Mouse (Mus musculus) midbrain, embryonic 15.5 days (tissue): ENCODE measurements at regions not wholly inside any gene's neighbourhood (a gene's known extent, or its start where the extent isn't known, plus 50 kb on each side); places are given as distances from the start of the nearest gene placed in this dataset.

Experiments
- ATAC-seq: fragments of 200-750 bp; cut with Nextera tagmentation; replicated peaks from 2 replicates; pipeline ENCODE4 v1.8.0; 2017; ENCODE audit warnings: moderate TSS enrichment
- H3K27ac ChIP-seq: fragments of 300-500 bp; sonication (generic); 2 replicates; pipeline ENCODE4 v1.5.1; 2015; ENCODE audit warnings: mild to moderate bottlenecking, inconsistent platforms
- H3K27me3 ChIP-seq: fragments of 300-500 bp; sonication (generic); replicated peaks from 2 replicates; pipeline ENCODE4 v1.6.1; 2015; ENCODE audit warnings: inconsistent platforms
- H3K36me3 ChIP-seq: fragments of 300-500 bp; sonication (generic); replicated peaks from 2 replicates; pipeline ENCODE4 v1.6.1; 2015; ENCODE audit warnings: inconsistent platforms
- H3K4me1 ChIP-seq: fragments of 300-500 bp; sonication (generic); 2 replicates; pipeline ENCODE4 v1.6.1; 2015; ENCODE audit warnings: inconsistent platforms
- H3K4me2 ChIP-seq: fragments of 300-500 bp; sonication (generic); 2 replicates; pipeline ENCODE4 v1.6.1; 2015; ENCODE audit warnings: inconsistent platforms, mild to moderate bottlenecking, moderate library complexity
- H3K4me3 ChIP-seq: fragments of 300-500 bp; sonication (generic); 2 replicates; pipeline ENCODE4 v1.5.1; 2015; ENCODE audit warnings: mild to moderate bottlenecking, inconsistent platforms
- H3K9ac ChIP-seq: fragments of 300-500 bp; sonication (generic); 2 replicates; pipeline ENCODE4 v1.6.1; 2015; ENCODE audit warnings: mild to moderate bottlenecking, inconsistent platforms
- H3K9me3 ChIP-seq: fragments of 300-500 bp; sonication (generic); 2 replicates; pipeline ENCODE4 v1.6.1; 2016; ENCODE audit warnings: inconsistent platforms
- WGBS: fragments of 180-500 bp; shearing (Covaris S2); methylation state at CpG from one replicate; pipeline ENCODE4 v1.1.7; 2015; ENCODE audit warnings: mixed read lengths; 5-methylcytosine and 5-hydroxymethylcytosine counted together

GRCm38 (mm10) chr6:51805656-51806055 lies 206.7 kb downstream of the Skap2 start:
- ATAC-seq, result no peak
- no peaks in the 10 kb centered on the region for H3K4me1 ChIP-seq
- no peak overlapping the region for H3K4me3 ChIP-seq
- no peaks in the 10 kb centered on the region for H3K27me3 ChIP-seq
- H3K9ac ChIP-seq, result no peak overlapping the region
- no peak overlapping the region for H3K4me2 ChIP-seq
- WGBS, result 74% methylated on average over 7 of the region's 7 CpGs
- H3K9me3 ChIP-seq, result no peaks in the 10 kb centered on the region
- no peak overlapping the region for H3K27ac ChIP-seq
- H3K36me3 ChIP-seq, result no peaks in the 10 kb centered on the region
